Mouse (Mus musculus) brown adipose tissue, adult 24 weeks (tissue): Measurements from ENCODE around the gene Vezt. TPM values are rescaled to one million over a fixed set of nuclear protein-coding genes. Genes with fewer than 3 reads are reported as not detected.

ENCODE experiments used
- H3K27ac ChIP-seq: fragments of 200-500 bp; replicated peaks from 2 replicates; pipeline ENCODE4 v1.5.1; 2012; ENCODE audit warnings: low read depth, mild to moderate bottlenecking, low read length
- H3K4me1 ChIP-seq: fragments of 200-500 bp; 2 replicates; pipeline ENCODE4 v1.6.1; 2012; ENCODE audit warnings: low read length, mixed read lengths; ENCODE audit not compliant: control insufficient read depth, insufficient read depth, insufficient read length
- H3K4me3 ChIP-seq: fragments of 200-500 bp; 2 replicates; pipeline ENCODE4 v1.5.1; 2012; ENCODE audit warnings: low read depth, mild to moderate bottlenecking, low read length, moderate library complexity; ENCODE audit not compliant: insufficient read depth
- polyA plus RNA-seq: library from polyadenylated mRNA; stranded (reverse); fragments of >200 nt; gene quantifications from 2 replicates; pipeline ENCODE4 v1.2.4, GENCODE M21; 2012; ENCODE audit not compliant: missing spikeins, insufficient read depth, insufficient read length

Vezt gene
- polyA plus RNA-seq, 1 experiment, result 11.4 TPM

DNA sequence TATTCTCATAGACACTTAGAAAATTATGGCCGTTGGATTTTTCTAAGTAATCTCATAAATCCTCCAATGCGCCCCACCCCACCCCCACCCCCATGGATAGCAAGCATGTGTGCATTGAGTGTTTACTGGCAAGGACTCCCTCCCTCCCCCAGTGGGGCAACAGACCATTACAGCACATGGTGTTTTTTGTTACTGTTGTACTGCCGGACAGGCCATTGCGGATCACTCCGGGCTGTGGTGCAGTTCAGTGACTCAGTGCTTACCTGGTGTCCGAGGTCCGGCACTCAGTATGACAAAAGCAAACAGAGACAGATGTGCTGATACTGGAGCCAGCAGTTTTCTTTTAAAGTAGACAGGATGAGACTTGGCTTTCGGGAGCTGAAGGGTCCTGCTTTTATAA lies 13.5 kb upstream of the Vezt start:
- no peak overlapping the region for H3K27ac ChIP-seq
- no peak overlapping the region for H3K4me3 ChIP-seq
- H3K4me1 ChIP-seq, result peaks cover 17% of the 10 kb centered on the region

DNA sequence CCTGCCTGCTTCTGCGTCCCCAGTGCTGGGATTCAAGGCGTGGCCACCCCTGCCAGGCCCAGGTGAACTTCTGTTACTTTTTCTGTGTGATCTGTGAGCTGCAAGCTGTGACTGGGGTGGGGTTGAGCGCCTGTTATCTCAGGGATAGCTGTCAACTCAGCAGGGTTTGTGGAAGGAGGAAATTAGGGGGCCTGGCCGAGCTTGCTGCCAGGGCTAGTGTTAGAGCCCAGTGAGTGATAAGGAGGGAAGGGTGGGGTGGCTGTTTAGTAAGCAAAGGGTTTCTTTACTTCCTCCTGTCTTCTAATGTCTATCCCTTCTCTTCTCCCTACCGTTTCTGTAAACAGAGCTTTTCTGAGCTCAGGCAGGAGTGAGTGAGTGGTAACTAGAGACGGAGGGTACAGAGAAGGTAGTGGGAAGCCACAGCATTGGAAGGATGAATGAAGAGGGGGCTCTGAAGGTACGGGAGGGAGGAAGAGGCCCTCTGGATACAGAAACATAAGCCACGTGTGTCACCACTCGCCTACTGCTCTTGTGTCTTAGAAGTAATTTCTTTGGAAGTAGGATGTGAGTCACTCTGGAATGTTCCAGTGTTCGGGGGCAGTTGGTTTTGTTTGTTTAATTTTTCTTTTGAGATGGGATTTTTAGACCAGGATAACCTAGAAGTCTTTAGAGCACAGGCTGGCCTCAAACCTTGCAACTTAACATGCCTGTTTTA lies 12.4 kb upstream of the Vezt start:
- H3K4me3 ChIP-seq, result no peak overlapping the region
- peaks cover 17% of the 10 kb centered on the region for H3K4me1 ChIP-seq
- peak overlapping the region; percentile 74 for H3K27ac ChIP-seq

DNA sequence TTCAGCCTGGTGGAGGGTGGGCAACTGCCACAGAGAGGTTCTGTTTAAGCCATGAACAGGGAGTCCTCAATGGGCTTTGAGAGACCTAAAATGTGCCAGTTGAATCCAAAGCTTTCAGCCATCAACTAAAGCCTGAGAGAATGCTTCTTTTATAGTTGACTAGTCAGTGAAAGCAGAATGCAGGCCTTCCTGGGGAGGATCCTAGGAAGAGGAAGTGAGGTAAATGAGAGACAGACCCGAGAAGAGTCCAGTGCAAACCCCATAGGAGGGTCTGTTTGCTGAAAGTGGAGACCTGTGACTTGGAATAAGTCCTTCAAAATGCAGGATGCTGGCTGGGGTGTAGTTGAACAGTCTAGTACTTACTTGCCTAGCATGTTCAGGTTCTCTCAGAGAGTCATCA lies 11.4 kb upstream of the Vezt start:
- Histone ChIP-seq H3K27ac (no peak overlapping the region), H3K4me1 (peaks cover 17% of the 10 kb centered on the region), H3K4me3 (no peak overlapping the region)

DNA sequence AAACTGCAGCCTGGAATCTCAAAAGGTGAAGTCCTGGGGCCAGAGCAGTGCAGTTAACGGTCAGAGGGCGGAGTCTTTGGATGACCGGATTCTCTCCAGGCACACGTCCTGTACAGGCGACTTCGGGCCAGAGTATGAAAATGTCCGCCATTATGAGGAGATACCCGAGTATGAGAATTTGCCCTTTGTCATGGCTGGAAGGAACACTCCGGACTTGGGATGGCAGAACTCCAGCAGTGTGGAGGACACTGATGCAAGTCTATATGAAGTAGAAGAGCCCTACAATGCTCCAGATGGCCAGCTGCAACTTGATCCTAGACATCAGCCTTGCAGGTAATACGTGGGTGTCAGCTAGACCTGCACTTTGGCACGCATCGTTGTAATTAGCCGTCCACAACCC lies 9.7 kb upstream of the Vezt start:
- Histone ChIP-seq H3K27ac (no peak overlapping the region), H3K4me3 (no peak overlapping the region), H3K4me1 (peaks cover 15% of the 10 kb centered on the region)

DNA sequence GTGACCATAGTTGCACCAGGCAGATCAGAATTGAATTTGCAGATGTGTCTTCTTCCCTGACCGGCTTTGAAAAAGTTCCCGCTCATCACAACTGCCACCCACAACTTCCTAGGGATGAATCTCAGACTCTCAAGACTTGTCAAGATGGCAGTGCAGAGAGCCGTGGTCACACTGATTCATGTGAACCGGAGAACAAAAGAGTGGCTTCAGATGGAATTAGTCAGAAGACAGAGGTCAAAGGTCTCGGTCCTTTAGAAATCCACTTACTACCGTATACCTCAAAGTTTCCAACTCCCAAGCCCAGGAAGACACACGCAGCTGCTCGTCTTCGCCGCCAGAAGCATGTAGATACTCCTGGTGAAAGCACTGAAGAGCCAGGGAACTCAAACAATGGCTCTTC lies 8.3 kb upstream of the Vezt start:
- H3K4me3 ChIP-seq, result no peak overlapping the region
- H3K27ac ChIP-seq, result no peak overlapping the region
- H3K4me1 ChIP-seq, result peaks cover 9% of the 10 kb centered on the region

DNA sequence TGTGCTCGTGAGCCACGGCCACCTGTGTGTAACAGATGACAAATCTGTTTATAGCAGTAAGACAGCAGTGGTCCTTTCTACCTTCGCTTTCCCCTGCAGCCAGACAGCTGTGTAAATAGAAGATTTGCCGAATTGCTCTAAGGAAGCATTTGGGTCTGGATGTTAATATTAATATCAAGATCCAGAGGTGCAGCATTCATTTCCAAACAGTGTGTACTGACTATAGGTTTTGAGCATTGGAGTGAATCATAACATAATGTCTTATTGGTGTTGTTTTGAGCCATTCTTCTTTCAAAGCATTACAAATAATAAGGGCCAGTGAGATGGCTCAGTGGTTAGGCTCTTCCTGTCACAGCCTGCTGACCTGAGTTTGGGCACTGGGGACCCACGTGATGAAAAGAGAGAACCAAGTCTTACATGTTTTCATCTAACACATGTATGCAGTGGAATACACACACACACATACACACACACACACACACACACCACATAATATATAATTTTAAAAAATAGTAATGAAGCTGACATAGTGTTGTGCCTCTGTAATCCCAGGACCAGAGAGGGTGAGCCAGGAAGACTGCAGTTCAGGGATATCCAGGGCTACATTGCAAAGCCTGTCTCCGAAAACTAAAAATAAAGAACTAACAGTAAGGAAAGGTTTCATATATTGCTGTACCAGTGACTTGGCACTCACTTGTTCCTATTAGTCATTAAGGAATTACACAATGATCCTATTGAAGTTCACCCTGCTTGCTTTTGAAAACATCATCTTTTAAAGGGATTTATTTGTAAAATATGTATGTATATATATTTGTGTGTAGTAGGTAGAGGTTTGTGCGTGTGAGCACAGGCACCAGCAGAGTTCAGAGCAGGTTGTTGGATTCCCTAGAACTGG lies 3.0 kb upstream of the Vezt start:
- no peak overlapping the region for H3K27ac ChIP-seq
- H3K4me3 ChIP-seq, result no peak overlapping the region
- H3K4me1 ChIP-seq, result 0 out of 2 replicates have a peak, but pooled peaks cover 2% of the 10 kb centered on the region

DNA sequence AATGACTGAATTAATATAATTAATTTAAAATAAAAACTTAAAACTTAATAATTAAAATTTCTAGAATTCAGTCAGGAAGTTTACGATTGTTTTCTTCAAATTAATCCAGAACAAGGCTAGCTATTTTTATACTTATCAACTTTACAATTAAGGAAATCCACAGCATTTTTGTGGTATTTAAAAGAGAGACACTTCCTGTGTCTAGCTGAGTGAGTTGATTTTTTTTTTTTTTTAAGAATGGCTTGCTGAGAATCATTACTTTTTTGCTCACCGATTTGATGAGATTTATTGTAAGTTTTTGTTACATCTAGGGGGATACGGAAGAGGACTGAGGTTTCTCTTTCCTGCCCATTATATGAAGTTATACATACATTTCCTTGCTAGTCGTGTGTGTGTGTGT lies 2.0 kb upstream of the Vezt start:
- Histone ChIP-seq H3K4me3 (no peak overlapping the region), H3K4me1 (0 out of 2 replicates have a peak, but pooled peaks cover 2% of the 10 kb centered on the region)

DNA sequence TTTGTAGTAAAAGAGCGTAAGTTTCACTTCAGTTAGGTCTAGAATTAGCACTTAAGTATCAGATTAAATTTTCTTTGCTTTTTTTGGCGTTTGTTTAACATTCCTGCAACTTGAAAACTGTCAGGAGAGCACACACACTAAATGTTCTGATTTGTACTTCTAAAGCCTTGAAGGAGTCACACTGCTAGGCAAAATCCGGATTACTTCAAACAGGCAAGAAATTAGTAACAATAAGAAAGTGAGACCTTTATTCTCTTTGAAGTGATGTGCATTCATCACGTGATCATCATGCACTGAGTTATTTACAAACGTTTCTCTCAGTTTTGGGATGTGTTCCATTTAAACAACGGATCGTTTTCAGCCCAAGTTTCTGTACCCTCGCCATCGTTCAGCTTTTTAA lies 1.6 kb upstream of the Vezt start:
- no peak overlapping the region for H3K4me3 ChIP-seq
- H3K4me1 ChIP-seq, result 0 out of 2 replicates have a peak, but pooled peaks cover 2% of the 10 kb centered on the region
- H3K27ac ChIP-seq, result no peak overlapping the region

More for the DNA sequence above, 2.0 kb upstream of the Vezt start:
- no peak overlapping the region for H3K27ac ChIP-seq

DNA sequence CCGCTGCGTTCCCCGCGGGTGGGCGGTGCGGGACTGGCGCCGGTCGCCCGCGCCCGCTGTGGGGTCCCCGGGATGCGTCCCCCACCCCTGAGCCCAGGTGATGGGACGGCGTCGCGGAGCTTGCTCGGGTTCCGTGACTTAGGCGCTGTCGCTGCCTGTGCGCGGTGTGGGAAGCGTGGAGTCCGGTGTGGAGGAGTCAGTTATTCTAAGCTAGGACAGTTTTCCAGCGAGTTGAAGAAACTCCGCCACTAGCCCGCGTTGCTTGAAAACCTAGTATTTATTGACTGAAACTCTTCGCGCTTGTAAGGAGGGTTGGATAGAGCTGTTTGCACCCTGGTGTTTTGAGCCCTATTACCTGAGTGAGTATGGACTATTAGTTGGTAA lies 750 bp upstream of the Vezt start:
- 0 out of 2 replicates have a peak, but pooled peaks cover 2% of the 10 kb centered on the region for H3K4me1 ChIP-seq
- H3K27ac ChIP-seq, result 0 out of 2 replicates have a peak overlapping the region, but pooled peaks have one; percentile 3
- peak overlapping the region; percentile 94 for H3K4me3 ChIP-seq

DNA sequence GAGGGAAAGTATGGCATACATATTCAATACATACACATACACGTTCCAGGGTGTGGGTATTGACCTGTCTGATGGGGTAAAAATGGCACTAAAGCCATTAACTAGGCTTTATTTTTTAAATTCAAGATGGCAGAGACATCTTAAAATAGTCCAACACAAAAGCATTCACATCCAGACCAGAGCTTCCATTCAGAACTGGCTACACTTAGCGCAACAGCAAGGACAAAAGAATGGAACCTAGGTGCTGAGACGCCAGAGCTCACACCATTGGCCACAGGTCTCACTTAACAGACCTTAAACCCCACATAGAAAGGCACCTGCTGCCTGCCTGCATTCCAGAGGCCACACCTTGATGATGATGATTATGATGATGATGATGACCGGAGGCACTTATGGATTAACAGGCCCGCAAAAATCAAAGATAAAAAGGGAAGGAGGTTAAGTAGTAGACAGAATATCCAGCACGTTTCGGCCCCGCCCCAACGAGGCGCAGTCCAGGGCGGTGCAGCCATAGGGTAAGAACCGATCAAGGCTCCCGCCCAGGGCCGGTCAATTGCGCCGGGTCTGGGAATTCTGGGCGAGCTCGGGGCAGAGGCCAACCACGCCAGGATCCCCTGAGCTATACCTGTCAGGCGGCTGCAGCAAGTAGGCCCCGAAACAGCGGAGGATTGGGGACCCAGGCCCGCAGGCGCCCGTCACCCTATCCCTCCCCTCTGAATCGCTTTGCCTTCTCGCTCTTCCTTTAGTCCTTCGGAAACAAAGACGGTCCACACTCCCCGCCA lies 550 bp downstream of the Vezt start:
- H3K4me1 ChIP-seq, result 0 out of 2 replicates have a peak, but pooled peaks cover 2% of the 10 kb centered on the region
- H3K4me3 ChIP-seq, result peak overlapping the region; percentile 85
- peak overlapping the region; percentile 41; the same call in 1 of the 2 replicates for H3K27ac ChIP-seq

DNA sequence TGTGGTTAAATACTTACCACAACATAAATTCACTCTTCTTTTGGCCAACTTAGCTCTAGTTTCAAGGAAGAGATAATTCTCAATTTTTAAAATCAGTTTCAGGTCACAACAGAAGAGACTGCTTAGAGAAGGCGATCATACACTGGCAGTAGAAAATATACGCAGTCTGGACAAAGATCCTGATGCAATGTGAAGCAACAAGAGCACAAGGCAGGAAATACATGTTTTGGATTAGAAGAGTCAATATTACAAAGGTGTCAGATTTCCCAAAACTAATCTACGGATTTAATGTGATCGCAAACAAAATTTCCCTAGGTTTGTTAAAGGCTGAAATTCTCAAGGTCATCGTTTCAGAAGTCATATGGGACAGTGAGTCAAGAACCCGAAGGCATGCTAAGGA lies 4.5 kb downstream of the Vezt start:
- Histone ChIP-seq H3K4me1 (0 out of 2 replicates have a peak, but pooled peaks cover 2% of the 10 kb centered on the region), H3K4me3 (no peak overlapping the region), H3K27ac (no peak overlapping the region)

DNA sequence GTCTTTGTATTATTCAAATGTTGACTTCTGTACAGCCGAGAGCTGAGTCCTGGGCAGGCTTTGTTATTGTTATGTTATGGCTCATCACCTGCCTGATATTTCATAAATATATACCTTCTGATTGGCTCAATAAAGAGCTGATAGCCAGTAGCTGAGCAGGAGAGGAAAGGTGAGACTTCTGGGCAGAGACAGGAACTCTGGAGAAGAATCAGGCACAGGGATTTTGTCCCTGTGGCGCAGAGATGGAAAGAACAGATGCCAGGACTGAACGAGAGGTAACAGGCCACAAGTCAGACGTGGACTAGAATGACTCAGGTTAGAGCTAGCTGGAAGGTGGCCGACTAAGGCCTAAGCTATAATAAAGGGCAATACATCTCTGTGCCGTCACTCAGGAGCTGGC lies 7.1 kb downstream of the Vezt start:
- Histone ChIP-seq H3K4me3 (no peak overlapping the region), H3K27ac (no peak overlapping the region), H3K4me1 (no peaks in the 10 kb centered on the region)

DNA sequence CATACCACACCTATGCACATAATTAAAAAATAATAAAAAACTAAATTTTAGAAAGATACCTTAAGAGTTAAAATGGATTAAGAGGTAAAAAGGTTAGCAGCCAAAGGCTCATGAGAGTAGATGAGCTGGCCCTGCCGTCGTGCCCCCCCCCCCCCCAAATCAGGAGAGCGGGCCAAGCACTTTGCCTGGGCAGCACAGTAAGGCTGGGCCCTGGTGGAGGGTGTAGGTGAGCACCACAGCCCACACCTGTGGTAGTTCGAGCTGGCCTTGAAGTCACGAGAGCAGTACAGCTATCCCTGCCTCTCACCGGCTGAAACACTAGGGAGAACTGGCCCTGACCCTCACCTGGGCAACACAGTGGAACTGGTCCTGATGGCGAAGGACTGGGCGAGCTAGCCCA lies 10.5 kb downstream of the Vezt start:
- no peaks in the 10 kb centered on the region for H3K4me1 ChIP-seq
- H3K27ac ChIP-seq, result no peak overlapping the region
- H3K4me3 ChIP-seq, result no peak overlapping the region

DNA sequence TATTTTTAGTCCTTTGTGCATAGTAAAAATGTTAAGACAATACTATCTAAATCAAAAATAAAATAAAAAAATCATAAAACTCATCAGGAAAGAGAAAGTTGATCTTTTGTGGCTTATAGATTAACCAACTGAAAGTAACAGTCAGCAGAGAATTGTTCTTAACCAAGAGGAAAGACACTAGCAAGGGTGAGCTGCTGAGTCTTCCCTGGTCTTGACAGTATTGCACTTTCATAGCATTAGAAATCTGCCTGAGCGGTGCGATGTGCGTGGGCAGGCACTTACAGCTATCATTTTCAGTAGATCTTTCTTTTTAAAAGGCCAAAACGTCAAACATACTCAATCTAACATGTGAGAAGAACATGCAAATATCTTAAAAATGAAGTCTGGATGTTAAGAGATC lies 14.6 kb downstream of the Vezt start:
- no peak overlapping the region for H3K4me3 ChIP-seq
- H3K27ac ChIP-seq, result no peak overlapping the region
- H3K4me1 ChIP-seq, result no peaks in the 10 kb centered on the region; the same call in 1 of the 2 replicates

DNA sequence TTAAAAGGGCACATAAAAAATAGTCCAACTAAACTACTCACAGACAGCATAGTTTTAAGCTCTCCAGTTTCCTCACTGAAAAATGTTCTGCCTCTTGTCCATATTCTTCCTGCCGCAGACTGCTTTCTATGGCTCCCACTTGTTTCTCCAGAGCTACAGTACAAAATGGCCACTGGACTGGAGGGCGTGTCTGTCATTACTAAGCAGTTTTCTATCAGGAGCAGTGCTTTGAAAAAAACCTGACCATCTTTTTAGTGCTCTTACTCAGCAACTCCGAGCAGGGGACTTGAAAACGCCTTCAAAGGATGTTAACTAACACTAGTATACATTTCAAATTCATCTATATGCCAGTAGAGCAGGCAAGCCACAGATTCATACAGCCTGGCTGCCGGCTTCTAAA lies 15.0 kb downstream of the Vezt start:
- no peak overlapping the region for H3K4me3 ChIP-seq
- no peaks in the 10 kb centered on the region; the same call in 1 of the 2 replicates for H3K4me1 ChIP-seq
- H3K27ac ChIP-seq, result no peak overlapping the region
